Mouse (Mus musculus) limb, embryonic 15.5 days (tissue): ENCODE data around the gene Clec4n. TPM values are rescaled to one million over a fixed set of nuclear protein-coding genes. Genes with fewer than 3 reads are reported as not detected.
"Not testable (repeated sequence)": the region's sequence is repeated elsewhere in the genome, so short reads cannot be mapped to it uniquely, and the experiment has no call there.

ENCODE experiments used
- ATAC-seq: fragments of 200-750 bp; cut with Nextera tagmentation; 2 replicates; pipeline ENCODE4 v1.8.0; 2017; ENCODE audit warnings: low read depth, moderate TSS enrichment; ENCODE audit not compliant: insufficient number of reproducible peaks, low FRiP score, low TSS enrichment
- H3K27ac ChIP-seq: fragments of 300-500 bp; sonication (generic); 2 replicates; pipeline ENCODE4 v1.5.1; 2015; ENCODE audit warnings: moderate library complexity, mild to moderate bottlenecking, inconsistent platforms
- H3K27me3 ChIP-seq: fragments of 300-500 bp; sonication (generic); 2 replicates; pipeline ENCODE4 v1.6.1; 2015; ENCODE audit warnings: inconsistent platforms
- H3K36me3 ChIP-seq: fragments of 300-500 bp; sonication (generic); 2 replicates; pipeline ENCODE4 v1.6.1; 2015; ENCODE audit warnings: inconsistent platforms
- H3K4me1 ChIP-seq: fragments of 300-500 bp; sonication (generic); 2 replicates; pipeline ENCODE4 v1.6.1; 2015; ENCODE audit warnings: inconsistent platforms
- H3K4me2 ChIP-seq: fragments of 300-500 bp; sonication (generic); 2 replicates; pipeline ENCODE4 v1.6.1; 2015; ENCODE audit warnings: mild to moderate bottlenecking, inconsistent platforms
- H3K4me3 ChIP-seq: fragments of 300-500 bp; sonication (generic); 2 replicates; pipeline ENCODE4 v1.5.1; 2015; ENCODE audit warnings: mild to moderate bottlenecking, inconsistent platforms
- H3K9ac ChIP-seq: fragments of 300-500 bp; sonication (generic); 2 replicates; pipeline ENCODE4 v1.6.1; 2015; ENCODE audit warnings: inconsistent platforms
- H3K9me3 ChIP-seq: fragments of 300-500 bp; sonication (generic); 2 replicates; pipeline ENCODE4 v1.6.1; 2016; ENCODE audit warnings: inconsistent platforms
- WGBS: fragments of 180-500 bp; shearing (Covaris S2); methylation state at CpG from one replicate; pipeline ENCODE4 v1.1.7; 2015; 5-methylcytosine and 5-hydroxymethylcytosine counted together
- polyA plus RNA-seq: library from polyadenylated mRNA; unstranded; fragments of >200 nt; fragmentation: Nextera tagmentation; extraction: Ambion mirVana; gene quantifications from 2 replicates; pipeline ENCODE4 v1.2.1, GENCODE M21; 2015

The Clec4n gene
- polyA plus RNA-seq, 1 experiment from 2014 or later, result 5.0 TPM

DNA sequence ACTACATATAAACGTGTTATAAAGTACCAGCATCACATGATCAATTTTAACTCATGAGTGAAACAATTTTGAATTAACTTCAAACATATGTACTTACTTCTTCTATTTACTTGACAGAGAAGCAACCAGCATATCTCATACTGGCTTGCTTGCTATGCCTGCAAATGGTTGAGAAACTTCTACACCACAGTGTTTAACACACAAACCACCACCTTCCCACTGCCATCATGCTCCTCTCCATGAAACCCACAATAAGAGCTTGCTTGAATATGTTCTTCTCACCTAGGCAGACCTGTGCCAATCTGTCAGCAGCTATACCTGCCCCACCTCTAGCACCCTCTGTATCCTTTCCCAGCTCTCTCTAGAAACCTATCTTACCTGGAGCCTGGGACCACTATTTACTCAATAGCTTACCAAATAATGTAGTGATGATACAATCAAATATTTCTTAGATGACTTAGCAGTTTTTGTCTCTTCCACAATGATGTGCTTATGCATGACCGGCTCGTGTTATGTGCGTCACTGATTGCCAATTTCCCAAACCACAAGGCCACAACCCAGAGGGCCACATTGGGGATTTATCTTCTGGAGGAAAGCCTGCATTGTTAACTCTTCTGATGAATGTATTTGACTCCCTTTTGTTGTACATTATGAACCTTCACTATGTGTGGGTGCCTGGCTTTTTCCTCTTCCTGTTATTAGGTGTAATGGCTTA is 30.4 kb downstream of the Clec4n start:
- Histone ChIP-seq H3K4me2 (no peak overlapping the region), H3K4me3 (no peak overlapping the region)
- no peak; the same call in 1 of the 2 replicates for ATAC-seq

DNA sequence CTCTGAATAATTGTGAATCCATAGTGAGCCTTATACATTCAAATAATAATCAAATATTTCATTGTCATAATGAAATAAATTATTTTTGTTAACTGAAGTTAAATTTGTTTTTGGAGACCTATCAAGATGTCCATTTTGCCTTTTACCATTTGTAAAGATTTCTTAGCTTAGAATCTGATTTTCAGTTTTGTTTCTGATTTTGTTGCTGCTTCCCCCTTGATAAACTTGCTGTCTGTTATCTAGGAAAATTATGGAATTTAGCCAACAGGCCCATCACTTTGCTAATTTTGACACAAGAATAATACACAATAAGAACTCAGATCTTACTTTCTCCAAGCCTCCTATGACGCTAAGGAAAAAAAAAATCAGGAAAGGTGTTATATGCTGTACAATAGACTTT is 31.2 kb downstream of the Clec4n start:
- Histone ChIP-seq H3K36me3 (no peaks in the 10 kb centered on the region), H3K9me3 (no peaks in the 10 kb centered on the region), H3K4me2 (no peak overlapping the region), H3K27ac (no peak overlapping the region), H3K4me1 (no peaks in the 10 kb centered on the region), H3K9ac (no peak overlapping the region), H3K4me3 (no peak overlapping the region), H3K27me3 (no peaks in the 10 kb centered on the region)
- 70% methylated on average over 1 of the region's 1 CpGs for WGBS
- no peak for ATAC-seq

More for the DNA sequence above, 30.4 kb downstream of the Clec4n start:
- Histone ChIP-seq H3K27ac (no peak overlapping the region), H3K4me1 (no peaks in the 10 kb centered on the region), H3K9ac (no peak overlapping the region), H3K27me3 (no peaks in the 10 kb centered on the region), H3K9me3 (no peaks in the 10 kb centered on the region), H3K36me3 (no peaks in the 10 kb centered on the region)
- 77% methylated on average over 4 of the region's 4 CpGs for WGBS

DNA sequence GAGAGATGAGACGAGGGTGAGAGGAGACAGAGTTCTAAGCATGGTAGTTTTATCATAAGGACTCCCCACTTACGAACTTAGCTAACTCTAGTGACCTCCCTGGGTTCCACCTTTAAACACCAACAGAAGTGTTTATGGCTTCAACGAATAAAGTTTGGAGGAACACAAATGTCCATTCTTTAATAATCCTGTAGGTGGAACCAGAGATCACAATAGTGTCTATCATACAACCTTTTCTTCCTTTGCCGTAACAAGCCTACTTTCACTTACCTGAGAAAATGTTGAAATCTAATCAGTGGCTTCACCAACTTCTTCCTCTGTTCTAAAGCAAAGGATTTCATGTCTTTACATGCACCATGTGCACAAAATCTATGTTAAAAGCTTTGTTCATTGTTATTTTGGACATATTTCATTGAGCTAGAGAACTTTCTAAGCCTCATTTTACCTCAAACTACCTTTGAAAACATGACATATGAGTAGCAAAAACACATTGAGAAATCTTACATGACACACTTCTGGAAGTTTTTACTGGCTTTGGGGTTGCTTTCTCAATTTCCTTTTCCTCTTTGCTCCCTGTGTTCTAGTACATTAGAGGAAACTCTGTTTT is 32.0 kb downstream of the Clec4n start, which contains the start of gene Clec4d:
TSS of gene Clec4d (plus strand) at position 557 of the 607 bp plus-strand sequence.
- Histone ChIP-seq H3K36me3 (no peaks in the 10 kb centered on the region), H3K27me3 (no peaks in the 10 kb centered on the region), H3K9me3 (no peaks in the 10 kb centered on the region), H3K9ac (no peak within 1 kb of the TSS), H3K4me1 (no peaks in the 10 kb centered on the region), H3K4me3 (no peak within 1 kb of the TSS), H3K27ac (no peak within 1 kb of the TSS), H3K4me2 (no peak within 1 kb of the TSS)
- WGBS, result 78% methylated on average over 4 of the region's 4 CpGs
- no peak for ATAC-seq

DNA sequence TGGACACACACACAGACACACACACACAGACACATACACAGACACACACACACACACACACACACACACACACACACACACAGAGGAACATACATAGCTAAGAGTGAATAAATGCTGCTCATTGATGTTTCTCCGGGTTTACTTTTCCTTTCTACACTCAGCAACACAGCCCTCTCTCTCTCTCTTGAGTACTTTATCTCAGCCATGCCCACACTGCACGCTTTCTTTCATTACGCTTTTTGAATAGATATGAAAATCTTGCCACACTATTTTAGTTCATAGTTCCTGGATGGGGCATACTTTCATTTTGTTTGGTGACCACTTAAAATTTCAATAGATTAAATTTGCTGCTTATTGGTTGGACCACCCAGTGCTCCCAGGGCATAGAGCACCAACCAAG is 34.6 kb downstream of the Clec4n start:
- H3K9ac ChIP-seq, result no peak overlapping the region
- 91% methylated on average over 3 of the region's 3 CpGs for WGBS

DNA sequence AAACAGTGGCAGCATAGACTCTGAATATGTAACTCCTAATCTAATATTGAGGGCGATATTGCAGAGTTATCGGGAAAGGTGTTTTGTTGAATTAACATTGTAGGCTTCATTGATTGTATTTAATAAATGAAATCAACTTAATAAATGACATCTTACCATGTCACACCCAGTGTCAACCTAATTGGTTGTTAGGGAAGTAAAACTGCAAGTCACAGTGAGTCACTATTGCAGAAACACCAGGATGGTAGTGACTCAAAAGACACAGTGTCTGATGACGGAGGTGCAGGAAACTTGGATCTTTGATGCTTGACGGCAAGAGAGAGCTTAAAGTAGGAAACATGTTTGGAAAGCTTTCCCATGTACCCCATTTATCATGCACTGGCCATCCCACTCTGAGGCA is 36.2 kb downstream of the Clec4n start:
- ATAC-seq, result no peak

More for the DNA sequence above, 34.6 kb downstream of the Clec4n start:
- ATAC-seq, result no peak
- no peaks in the 10 kb centered on the region for H3K4me1 ChIP-seq
- H3K27me3 ChIP-seq, result no peaks in the 10 kb centered on the region
- no peak overlapping the region for H3K4me2 ChIP-seq
- no peak overlapping the region for H3K27ac ChIP-seq
- H3K36me3 ChIP-seq, result no peaks in the 10 kb centered on the region
- no peaks in the 10 kb centered on the region for H3K9me3 ChIP-seq
- no peak overlapping the region for H3K4me3 ChIP-seq

DNA sequence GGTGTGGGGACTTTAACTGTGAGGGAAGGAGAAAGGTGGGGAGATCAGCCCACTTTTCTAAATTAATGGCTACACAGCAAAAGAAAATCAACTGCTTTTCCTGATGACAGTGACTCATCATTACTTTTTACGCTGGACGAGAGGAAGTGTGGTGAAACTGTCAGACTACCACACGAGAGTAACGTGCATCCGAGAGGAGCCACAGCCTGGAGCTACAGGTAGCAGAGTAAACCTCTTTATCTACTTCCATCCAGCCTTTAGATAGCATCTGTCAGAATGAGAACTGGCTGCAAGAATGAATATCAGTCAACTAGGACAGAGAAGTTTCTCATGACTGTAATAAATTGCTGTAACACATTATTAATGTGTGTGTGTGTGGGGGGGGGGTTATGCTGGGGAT is 37.3 kb downstream of the Clec4n start:
- H3K4me1 ChIP-seq, result no peaks in the 10 kb centered on the region
- ATAC-seq, result no peak
- no peaks in the 10 kb centered on the region for H3K27me3 ChIP-seq
- 75% methylated on average over 5 of the region's 5 CpGs for WGBS
- H3K9me3 ChIP-seq, result no peaks in the 10 kb centered on the region
- no peak overlapping the region for H3K4me2 ChIP-seq
- H3K36me3 ChIP-seq, result no peaks in the 10 kb centered on the region
- no peak overlapping the region for H3K27ac ChIP-seq
- H3K9ac ChIP-seq, result no peak overlapping the region
- H3K4me3 ChIP-seq, result no peak overlapping the region

More for the DNA sequence above, 36.2 kb downstream of the Clec4n start:
- H3K9ac ChIP-seq, result no peak overlapping the region
- no peaks in the 10 kb centered on the region for H3K36me3 ChIP-seq
- no peaks in the 10 kb centered on the region for H3K4me1 ChIP-seq
- H3K4me3 ChIP-seq, result no peak overlapping the region
- WGBS, result 86% methylated on average over 4 of the region's 4 CpGs
- no peaks in the 10 kb centered on the region for H3K27me3 ChIP-seq
- H3K9me3 ChIP-seq, result no peaks in the 10 kb centered on the region
- H3K27ac ChIP-seq, result no peak overlapping the region
- H3K4me2 ChIP-seq, result no peak overlapping the region

DNA sequence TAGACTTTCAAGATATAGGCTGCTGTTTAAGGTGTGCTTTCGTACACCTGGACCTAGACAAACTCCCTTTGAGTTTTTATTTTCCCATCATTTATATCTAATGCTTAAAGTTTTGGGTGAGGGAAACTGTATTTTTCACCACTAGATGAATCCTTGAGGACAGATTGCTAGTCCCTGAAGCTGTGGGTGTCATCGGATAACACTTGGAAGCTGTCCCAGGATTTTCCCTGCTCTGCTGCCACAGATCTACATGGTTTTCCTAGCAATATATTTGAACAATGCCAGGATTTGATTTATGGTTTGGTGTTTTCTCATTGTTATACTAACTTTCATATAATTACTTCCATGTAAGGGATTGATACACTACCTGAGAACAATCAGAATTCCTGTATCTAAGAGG is 49.8 kb downstream of the Clec4n start:
- Histone ChIP-seq H3K36me3 (no peaks in the 10 kb centered on the region), H3K4me2 (no peak overlapping the region), H3K9me3 (no peaks in the 10 kb centered on the region; the same call in 1 of the 2 replicates), H3K27me3 (no peaks in the 10 kb centered on the region), H3K27ac (no peak overlapping the region), H3K9ac (no peak overlapping the region), H3K4me3 (no peak overlapping the region), H3K4me1 (no peaks in the 10 kb centered on the region)
- no peak for ATAC-seq
- WGBS, result 79% methylated on average over 2 of the region's 2 CpGs

DNA sequence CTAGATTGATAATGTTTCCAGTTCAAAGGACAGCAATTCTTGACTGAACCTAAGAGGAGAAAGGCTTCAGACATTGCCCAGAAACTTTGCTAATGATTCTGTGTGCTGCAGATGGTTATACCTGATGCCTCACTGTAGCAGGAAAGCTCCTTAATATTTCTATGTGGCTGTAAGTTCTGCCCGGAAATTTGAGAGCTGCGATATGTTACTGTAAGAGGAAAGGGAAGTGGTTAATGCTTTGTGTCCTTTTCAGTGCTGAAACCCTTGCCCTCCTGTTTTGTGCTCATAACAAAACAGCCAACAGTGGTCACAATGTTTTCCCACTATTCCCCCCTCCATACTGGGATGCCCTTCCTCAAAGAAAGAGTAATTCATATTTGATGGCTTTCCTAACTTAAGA is 56.7 kb downstream of the Clec4n start:
- Histone ChIP-seq H3K4me2 (no peak overlapping the region), H3K9ac (no peak overlapping the region), H3K4me1 (no peaks in the 10 kb centered on the region), H3K36me3 (no peaks in the 10 kb centered on the region), H3K9me3 (no peaks in the 10 kb centered on the region; the same call in 1 of the 2 replicates), H3K4me3 (no peak overlapping the region), H3K27me3 (no peaks in the 10 kb centered on the region), H3K27ac (no peak overlapping the region)
- 85% methylated on average over 2 of the region's 2 CpGs for WGBS
- no peak for ATAC-seq

DNA sequence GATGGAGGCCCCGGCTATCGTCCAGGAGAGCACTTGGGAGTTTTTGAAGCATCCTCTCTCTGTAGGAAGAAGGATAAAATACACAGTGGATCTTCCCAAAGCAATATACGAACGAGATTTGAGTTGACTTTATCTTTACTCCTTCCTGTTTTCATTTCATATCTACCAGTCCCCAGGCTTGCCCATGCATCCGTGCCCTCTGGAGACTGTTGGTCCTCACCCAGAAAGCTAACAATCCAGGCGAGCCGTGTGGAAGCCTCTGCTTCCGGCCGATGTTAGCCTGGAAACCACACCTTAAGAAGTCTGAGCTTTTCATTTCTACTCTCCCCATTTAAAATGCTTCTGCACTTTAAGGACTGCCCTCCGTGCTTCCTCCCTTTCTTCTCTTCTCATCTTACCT is 59.3 kb downstream of the Clec4n start:
- Histone ChIP-seq H3K4me1 (no peaks in the 10 kb centered on the region), H3K9me3 (no peaks in the 10 kb centered on the region; the same call in 1 of the 2 replicates), H3K27ac (no peak overlapping the region), H3K4me2 (no peak overlapping the region), H3K9ac (no peak overlapping the region), H3K4me3 (no peak overlapping the region), H3K36me3 (no peaks in the 10 kb centered on the region), H3K27me3 (no peaks in the 10 kb centered on the region)
- no peak for ATAC-seq
- WGBS, result 77% methylated on average over 10 of the region's 10 CpGs

DNA sequence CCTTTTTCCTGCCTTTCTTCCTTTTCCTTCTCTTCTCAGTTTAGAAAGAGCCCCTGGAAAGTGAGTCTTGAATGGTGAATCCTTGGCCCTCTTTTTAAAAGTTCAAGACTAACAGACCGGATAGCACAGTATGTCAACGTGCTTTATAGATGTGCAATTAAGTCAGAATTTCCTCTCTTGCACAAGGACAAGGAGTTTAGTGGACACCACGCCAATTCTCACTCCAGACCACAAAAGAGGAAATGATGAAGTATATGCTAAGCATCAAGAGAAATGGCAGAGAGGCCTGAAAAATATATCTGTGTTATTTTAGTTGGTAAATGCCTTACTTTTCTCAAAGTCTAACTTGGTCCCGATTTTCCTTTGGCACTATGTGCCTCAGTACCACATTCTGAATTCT is 60.1 kb downstream of the Clec4n start, which contains the start of gene Clec4e:
TSS of gene Clec4e (minus strand) at position 118 of the 400 bp plus-strand sequence.
- no peaks in the 10 kb centered on the region for H3K9me3 ChIP-seq
- no peak within 1 kb of the TSS for H3K4me3 ChIP-seq
- ATAC-seq, result no peak
- H3K27me3 ChIP-seq, result no peaks in the 10 kb centered on the region
- no peak within 1 kb of the TSS for H3K9ac ChIP-seq
- no peak within 1 kb of the TSS for H3K4me2 ChIP-seq
- H3K36me3 ChIP-seq, result no peaks in the 10 kb centered on the region
- no peaks in the 10 kb centered on the region for H3K4me1 ChIP-seq
- no peak within 1 kb of the TSS for H3K27ac ChIP-seq
- WGBS, result 76% methylated on average over 4 of the region's 4 CpGs

DNA sequence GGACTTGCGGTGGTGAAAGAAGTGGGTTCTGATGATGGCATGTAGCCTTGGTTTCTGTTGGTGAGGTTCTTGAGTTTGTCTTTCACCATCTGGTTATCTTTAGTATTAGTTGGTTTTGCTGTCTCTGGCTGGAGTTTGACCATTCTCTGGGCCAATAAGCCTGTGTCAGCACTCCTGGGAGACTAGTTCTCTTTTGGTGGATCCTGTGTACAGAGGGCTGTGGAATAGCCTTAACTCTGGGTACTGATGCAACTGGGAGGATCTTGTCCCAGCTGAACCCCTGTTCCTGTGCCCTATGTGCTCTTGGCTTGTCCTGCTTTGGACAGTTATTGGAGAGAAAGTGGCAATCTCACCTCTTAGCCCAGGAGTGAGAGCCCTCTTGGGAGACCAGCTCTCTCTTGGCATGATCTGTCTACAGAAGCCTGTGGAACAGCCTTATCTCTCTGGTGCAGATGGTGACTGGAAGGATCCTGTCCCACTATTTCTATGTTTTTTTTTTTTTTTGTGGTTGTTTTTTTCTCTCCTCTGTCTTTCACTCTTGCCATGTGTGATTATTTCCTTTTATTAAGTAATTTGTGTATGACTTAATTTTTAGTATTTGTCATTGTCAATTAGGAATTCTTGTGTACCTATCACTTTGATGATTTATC is 63.2 kb downstream of the Clec4n start:
- Histone ChIP-seq H3K9ac (no peak overlapping the region), H3K9me3 (no peaks in the 10 kb centered on the region), H3K27ac (no peak overlapping the region), H3K36me3 (no peaks in the 10 kb centered on the region), H3K4me1 (no peaks in the 10 kb centered on the region), H3K4me3 (no peak overlapping the region), H3K4me2 (no peak overlapping the region), H3K27me3 (no peaks in the 10 kb centered on the region)
- ATAC-seq, result no peak
- WGBS, result 92% methylated on average over 1 of the region's 1 CpGs

DNA sequence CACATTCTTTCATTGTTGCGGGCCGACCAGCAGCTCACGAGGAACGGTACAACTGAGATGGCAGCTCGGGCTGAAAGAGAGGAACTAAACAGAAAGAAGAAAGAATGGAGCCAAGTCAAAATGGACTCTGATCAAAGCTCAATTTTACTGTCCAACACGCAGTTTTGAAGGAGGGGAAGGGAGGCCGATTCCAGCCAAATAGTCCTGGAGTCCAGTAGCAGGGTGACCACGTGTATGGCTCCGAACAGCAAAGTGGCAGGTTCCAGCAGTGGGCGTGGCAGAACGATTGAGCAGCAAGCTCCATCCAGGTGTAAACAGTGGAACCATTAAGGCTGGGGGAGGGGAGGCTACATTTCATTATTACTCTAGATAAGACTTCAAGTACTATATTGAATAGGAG is 63.9 kb downstream of the Clec4n start:
- ATAC-seq, H3K9ac ChIP-seq, H3K27ac ChIP-seq, H3K4me1 ChIP-seq, H3K27me3 ChIP-seq, H3K4me3 ChIP-seq, H3K9me3 ChIP-seq, H3K4me2 ChIP-seq, H3K36me3 ChIP-seq: not testable (repeated sequence)
- WGBS, result 87% methylated on average over 11 of the region's 11 CpGs
